Mouse (Mus musculus): Measurements from ENCODE around the gene Npnt. TPM values are rescaled to one million over a fixed set of nuclear protein-coding genes. Genes with fewer than 3 reads are reported as not detected.

Npnt gene
- total RNA-seq, 1 experiment from 2014 or later, result 0.12 TPM

GRCm38 (mm10) chr3:132897891-132898290 is 52.2 kb downstream of the Npnt start:
- ATAC-seq (ENCODE audit: extremely low read depth, insufficient number of reproducible peaks, low FRiP score, poor library complexity, severe bottlenecking), result no peak

DNA sequence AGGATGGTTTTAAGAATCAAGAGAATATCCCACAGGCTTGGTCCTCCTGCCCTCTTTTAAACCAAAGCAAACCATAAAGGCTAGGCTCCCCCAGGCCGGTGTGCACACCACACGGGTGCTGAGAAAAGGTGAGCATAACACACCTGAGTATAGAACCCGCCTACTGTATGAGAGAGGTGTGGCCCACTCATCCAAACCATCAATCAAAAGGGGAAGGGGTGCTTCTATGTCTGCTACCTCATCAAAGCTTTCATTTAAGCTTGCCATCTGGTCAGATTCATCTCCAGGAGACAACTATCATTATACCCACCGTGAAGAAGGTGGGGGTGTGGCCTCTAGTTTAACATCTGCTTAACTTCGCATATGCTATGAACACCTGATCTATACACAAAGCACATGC is 52.7 kb downstream of the Npnt start:
- no peak for ATAC-seq (ENCODE audit: extremely low read depth, insufficient number of reproducible peaks, low FRiP score, poor library complexity, severe bottlenecking)

DNA sequence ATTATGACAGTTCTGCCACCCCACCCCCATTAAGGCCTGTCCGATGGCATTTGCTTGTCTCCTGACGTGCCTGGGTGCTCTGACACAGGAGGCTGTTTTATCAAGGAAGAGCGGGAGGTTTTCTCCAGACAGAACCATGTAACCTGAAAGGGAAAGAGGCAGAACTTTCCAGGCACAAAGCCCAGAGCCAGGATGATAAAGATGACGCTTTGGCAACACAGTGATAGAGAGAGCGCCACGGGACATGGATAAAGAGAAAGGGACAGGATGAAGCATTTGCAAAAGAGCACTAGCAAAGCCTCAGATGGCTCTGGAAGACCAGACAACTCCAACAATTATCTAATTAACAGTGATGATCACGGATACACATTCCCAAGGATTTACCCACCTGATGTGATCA is 56.0 kb downstream of the Npnt start:
- ATAC-seq (ENCODE audit: extremely low read depth, insufficient number of reproducible peaks, low FRiP score, poor library complexity, severe bottlenecking), result no peak

DNA sequence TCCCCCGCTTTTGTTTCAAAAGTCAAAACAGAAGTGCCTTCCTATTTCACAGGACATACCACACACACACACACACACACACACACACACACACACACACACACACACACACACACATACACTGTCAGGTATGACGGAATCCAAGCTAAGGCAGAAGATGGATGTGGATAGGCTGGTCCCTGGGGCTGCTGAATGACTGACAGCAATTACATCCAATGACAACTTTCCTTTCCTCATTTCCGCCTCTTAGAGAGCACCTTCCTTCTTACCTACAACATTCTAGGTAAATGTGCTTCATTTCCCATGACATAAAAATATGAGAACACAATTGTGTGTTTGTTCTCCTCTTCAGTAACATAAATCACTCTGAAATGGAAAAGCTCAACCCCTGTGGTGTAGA is 56.4 kb downstream of the Npnt start:
- ATAC-seq (ENCODE audit: extremely low read depth, insufficient number of reproducible peaks, low FRiP score, poor library complexity, severe bottlenecking), result no peak

DNA sequence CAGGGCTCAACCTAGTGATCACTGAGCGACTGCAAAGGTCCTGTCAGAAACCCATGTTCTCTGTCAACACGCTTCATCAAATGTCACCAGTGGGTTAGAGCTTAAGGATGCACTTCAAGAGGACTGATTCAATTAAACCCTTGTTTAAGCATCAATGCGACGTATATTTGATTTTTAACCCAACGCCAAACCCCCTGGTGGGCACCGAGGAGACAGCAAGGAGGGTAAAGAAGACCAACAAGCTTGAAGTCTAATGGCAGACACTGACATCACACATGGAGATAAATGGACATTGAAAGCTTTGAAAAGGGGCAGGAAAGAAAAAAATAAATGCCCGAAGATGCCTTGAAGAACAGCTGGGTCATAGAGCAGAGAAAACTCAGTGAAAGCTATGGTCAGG is 57.0 kb downstream of the Npnt start:
- ATAC-seq (ENCODE audit: extremely low read depth, insufficient number of reproducible peaks, low FRiP score, poor library complexity, severe bottlenecking), result no peak

DNA sequence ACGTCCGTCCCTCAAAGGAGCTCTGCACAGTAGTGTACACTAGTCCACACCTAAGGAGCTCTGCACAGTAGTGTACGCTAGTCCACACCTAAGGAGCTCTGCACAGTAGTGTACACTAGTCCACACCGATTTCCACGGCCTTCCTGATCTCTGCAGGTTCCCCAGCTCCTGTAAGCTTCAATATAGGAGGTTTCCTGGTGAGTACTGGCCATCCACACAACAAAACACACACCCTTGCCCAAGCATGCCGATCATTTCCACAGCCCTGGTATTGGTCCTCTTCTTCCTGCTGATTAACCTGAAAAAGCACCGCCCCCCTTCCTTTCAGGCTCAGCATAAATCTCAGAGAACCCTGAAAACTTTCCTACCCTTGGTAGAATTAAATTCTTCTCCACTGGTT is 57.6 kb downstream of the Npnt start:
- ATAC-seq (ENCODE audit: extremely low read depth, insufficient number of reproducible peaks, low FRiP score, poor library complexity, severe bottlenecking), result no peak

DNA sequence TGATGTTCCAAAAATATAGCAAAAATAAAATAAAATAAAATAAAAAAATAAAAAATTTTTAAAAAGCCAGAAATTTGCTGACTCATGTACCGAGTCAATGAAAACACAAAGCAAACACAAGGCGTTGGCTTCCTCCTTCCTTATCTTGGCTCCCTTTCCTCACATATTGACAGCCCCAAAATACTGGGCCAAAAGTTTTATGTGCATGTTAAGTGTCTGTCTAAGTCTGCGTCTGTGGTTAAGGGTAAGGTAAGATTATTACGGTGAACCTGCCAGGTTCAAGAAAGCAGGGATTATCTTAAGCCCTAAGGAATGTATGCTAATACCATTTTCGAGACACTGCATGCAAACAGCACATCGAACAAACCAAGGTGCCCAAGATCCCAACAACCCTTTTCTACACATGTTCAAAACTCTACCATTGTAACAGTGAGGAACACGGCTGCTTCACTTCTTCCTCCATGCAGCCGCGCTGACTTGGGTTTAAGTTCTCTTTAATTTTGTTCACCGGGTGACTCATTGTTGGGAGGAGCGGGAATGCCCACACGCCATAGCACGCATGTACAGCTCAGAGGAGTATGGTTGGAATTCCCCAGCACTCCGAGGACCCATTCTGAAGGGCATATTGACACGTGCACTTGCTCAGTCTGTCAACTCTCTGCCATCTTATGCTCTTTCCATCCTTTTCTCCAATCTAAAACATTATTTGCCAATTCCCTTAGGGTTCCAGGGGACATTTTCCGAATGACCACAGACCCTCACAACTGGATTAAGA is 62.8 kb downstream of the Npnt start:
- no peak for ATAC-seq (ENCODE audit: extremely low read depth, insufficient number of reproducible peaks, low FRiP score, poor library complexity, severe bottlenecking)

DNA sequence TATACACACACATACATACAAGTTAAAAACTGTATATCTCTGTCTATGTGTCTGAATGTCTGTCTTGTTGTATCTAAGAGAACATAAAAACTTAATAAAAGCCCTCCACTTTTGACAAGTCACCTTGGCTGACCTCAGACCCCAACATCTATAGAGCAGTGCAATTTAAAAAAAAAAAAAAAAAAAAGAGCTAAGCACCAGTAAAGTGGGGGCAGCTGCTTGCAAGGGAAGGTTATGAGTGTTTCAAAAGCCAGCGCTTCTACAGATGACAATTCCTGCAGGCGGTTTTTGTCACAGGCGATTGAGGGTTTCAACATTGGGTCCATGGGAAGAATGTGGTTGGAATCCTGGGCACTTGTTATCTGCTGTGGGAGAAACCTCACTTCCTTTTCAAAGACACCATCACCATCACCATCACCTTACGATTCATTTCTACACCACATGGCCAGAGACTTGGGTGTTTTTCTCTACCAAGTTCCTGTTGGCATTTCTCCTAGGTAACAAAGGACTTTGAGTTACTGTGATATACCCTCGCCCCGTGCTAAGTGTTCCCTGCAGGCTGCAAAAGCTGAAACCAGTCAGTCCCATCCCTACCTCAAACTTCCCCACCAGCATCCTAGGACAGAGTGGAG is 63.6 kb downstream of the Npnt start:
- no peak for ATAC-seq (ENCODE audit: extremely low read depth, insufficient number of reproducible peaks, low FRiP score, poor library complexity, severe bottlenecking)

- ATAC-seq (ENCODE audit: extremely low read depth, insufficient number of reproducible peaks, low FRiP score, poor library complexity, severe bottlenecking), result no peak
Observed at GRCm38 (mm10) chr3:132884459-132884858, 65.6 kb downstream of the Npnt start.

GRCm38 (mm10) chr3:132883256-132883655 is 66.8 kb downstream of the Npnt start:
- no peak for ATAC-seq (ENCODE audit: extremely low read depth, insufficient number of reproducible peaks, low FRiP score, poor library complexity, severe bottlenecking)

GRCm38 (mm10) chr3:132880826-132881225 is 69.3 kb downstream of the Npnt start:
- ATAC-seq (ENCODE audit: extremely low read depth, insufficient number of reproducible peaks, low FRiP score, poor library complexity, severe bottlenecking), result no peak

DNA sequence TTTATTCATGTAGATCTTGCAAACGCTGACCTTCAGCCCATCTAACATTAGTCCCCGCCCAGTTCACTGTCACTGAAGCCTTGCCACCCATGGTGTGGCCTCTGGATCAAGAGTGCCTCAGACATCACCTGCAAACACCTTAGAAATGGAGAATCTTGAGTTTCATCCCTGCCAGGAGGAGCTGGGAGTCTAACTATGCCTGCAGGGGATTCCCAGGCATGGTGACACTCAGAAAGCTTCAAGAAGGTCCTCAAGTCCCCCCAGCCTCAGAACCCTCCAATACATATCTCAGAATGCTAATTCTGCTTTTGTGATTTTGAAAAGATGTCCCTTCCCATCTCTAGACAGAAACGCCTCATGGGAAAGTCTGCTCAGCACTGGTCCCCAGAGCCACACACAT is 69.7 kb downstream of the Npnt start:
- ATAC-seq (ENCODE audit: extremely low read depth, insufficient number of reproducible peaks, low FRiP score, poor library complexity, severe bottlenecking), result no peak

DNA sequence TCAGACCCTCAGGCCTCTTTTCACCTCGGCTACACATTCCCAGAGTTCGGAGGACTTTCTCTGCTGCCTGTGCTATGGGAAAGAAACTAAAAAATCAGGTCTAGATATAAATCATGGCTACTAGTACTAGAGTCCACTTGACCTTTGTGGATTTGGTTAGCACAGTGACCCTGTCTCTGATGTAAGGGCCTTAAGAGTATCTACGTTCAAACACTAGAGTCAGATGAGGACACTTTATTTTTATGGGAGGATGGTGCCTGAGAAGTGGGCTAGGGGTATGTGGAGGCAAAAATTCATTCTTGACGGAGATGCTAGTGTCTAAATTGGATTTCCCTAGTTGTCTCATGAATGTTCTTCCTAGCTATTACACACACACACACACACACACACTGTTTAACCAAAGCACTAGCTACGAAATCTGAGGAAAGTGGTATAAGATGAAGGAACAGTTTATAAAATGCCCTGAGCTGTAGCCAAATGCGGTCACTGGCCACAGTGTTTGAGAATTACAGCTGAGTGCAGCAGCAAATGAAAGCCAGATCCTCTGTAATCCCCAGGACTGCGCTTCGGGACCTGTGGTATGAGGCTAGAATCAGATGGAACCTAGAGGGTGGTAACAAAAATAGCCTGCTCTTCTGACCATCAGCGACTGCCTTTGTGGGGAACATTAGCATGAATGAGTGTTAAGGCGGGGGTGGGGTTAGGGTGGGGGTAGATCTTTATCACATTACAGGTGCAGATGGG is 73.0 kb downstream of the Npnt start:
- no peak for ATAC-seq (ENCODE audit: extremely low read depth, insufficient number of reproducible peaks, low FRiP score, poor library complexity, severe bottlenecking)

- no peak for ATAC-seq (ENCODE audit: extremely low read depth, insufficient number of reproducible peaks, low FRiP score, poor library complexity, severe bottlenecking)
Observed at GRCm38 (mm10) chr3:132876011-132876708, 73.9 kb downstream of the Npnt start.

- no peak for ATAC-seq (ENCODE audit: extremely low read depth, insufficient number of reproducible peaks, low FRiP score, poor library complexity, severe bottlenecking)
Observed at GRCm38 (mm10) chr3:132873251-132873650, 76.8 kb downstream of the Npnt start.

GRCm38 (mm10) chr3:132871318-132871904 is 78.7 kb downstream of the Npnt start:
- ATAC-seq (ENCODE audit: extremely low read depth, insufficient number of reproducible peaks, low FRiP score, poor library complexity, severe bottlenecking), result no peak

DNA sequence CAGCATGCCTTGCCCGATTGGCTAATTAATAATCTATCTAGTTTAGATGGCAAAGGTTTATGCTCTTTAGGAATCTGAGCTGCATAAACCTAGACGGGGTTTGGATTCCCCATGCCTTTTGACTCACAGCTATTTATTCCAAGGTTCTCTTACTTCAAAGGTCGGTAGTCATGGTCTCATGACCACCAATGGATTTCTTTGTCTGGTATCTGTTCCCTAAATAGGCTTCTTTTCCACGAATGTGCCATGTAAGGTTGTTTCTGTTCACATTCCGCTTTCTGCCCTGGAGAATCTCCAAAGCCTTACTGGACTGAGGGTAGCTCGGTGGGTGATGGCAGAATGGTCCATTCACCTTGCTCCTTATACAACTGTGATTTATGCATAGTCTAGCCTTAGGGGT is 80.0 kb downstream of the Npnt start:
- ATAC-seq (ENCODE audit: extremely low read depth, insufficient number of reproducible peaks, low FRiP score, poor library complexity, severe bottlenecking), result no peak

DNA sequence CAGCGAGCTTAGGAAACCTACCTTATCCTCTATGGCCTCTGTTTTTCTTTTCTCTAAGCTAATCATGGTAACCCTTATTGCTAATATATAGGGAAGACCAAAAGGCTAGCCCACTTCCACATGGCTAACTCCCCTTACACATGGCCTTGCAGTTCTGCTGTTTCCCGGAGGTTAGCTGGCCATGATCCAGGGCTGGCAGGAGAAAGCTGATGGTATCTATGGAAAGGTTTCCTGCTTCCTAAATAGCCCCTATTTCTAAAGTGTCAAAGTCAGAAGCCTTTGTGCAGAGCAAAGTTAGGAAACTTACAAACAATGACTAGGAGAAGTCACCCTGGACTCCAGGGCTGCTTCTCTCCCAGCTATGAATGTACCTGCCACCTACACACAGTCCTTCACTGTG is 81.3 kb downstream of the Npnt start:
- no peak for ATAC-seq (ENCODE audit: extremely low read depth, insufficient number of reproducible peaks, low FRiP score, poor library complexity, severe bottlenecking)

GRCm38 (mm10) chr3:132866984-132867383 is 83.1 kb downstream of the Npnt start:
- no peak for ATAC-seq (ENCODE audit: extremely low read depth, insufficient number of reproducible peaks, low FRiP score, poor library complexity, severe bottlenecking)
